Mouse (Mus musculus): ENCODE measurements around the gene Prkcb. TPM values are rescaled to one million over a fixed set of nuclear protein-coding genes. Genes with fewer than 3 reads are reported as not detected.

Gene Prkcb
- total RNA-seq, 2 experiments from 2014 or later: 2.3 to 3.6 TPM

- no peak for DNase-seq
- intact Hi-C loops (cut with DNase I): no loop called here
Measured at GRCm38 (mm10) chr7:122317485-122317884, 28.9 kb downstream of the Prkcb start.

GRCm38 (mm10) chr7:122319566-122319965 is 31.0 kb downstream of the Prkcb start:
- intact Hi-C loops (cut with DNase I): no loop called here
- DNase-seq: no peak

GRCm38 (mm10) chr7:122320843-122321544 is 32.4 kb downstream of the Prkcb start:
- DNase-seq: no peak
- intact Hi-C loops (cut with DNase I): no loop called here

GRCm38 (mm10) chr7:122322038-122322690 is 33.6 kb downstream of the Prkcb start:
- intact Hi-C loops (cut with DNase I): no loop called here
- DNase-seq: no peak

- no peak for DNase-seq
- intact Hi-C loops (cut with DNase I): no loop called here
Measured at GRCm38 (mm10) chr7:122327942-122328341, 39.4 kb downstream of the Prkcb start.

- intact Hi-C loops (cut with DNase I): no loop called here
- DNase-seq: no peak
Measured at GRCm38 (mm10) chr7:122328466-122328865, 39.9 kb downstream of the Prkcb start.

- intact Hi-C loops (cut with DNase I): no loop called here
- DNase-seq: peak in 1 of 2 experiments; percentile 5
Measured at GRCm38 (mm10) chr7:122329588-122329987, 41.0 kb downstream of the Prkcb start.

GRCm38 (mm10) chr7:122333686-122334085 is 45.1 kb downstream of the Prkcb start:
- intact Hi-C loops (cut with DNase I): no loop called here
- no peak for DNase-seq

GRCm38 (mm10) chr7:122337302-122337701 is 48.8 kb downstream of the Prkcb start:
- intact Hi-C loops (cut with DNase I): no loop called here
- no peak for DNase-seq

GRCm38 (mm10) chr7:122338055-122338454 is 49.5 kb downstream of the Prkcb start:
- no peak for DNase-seq

GRCm38 (mm10) chr7:122339476-122339875 is 50.9 kb downstream of the Prkcb start:
- intact Hi-C loops (cut with DNase I): no loop called here
- no peak for DNase-seq

More at GRCm38 (mm10) chr7:122338055-122338454, 49.5 kb downstream of the Prkcb start:
- intact Hi-C loops (cut with DNase I): no loop called here

GRCm38 (mm10) chr7:122341813-122342212 is 53.3 kb downstream of the Prkcb start:
- intact Hi-C loops (cut with DNase I): no loop called here
- no peak for DNase-seq

GRCm38 (mm10) chr7:122344656-122345055 is 56.1 kb downstream of the Prkcb start:
- intact Hi-C loops (cut with DNase I): no loop called here
- no peak for DNase-seq

- no peak for DNase-seq
- intact Hi-C loops (cut with DNase I): no loop called here
Measured at GRCm38 (mm10) chr7:122346251-122347242, 58.0 kb downstream of the Prkcb start.

- intact Hi-C loops (cut with DNase I): no loop called here
- no peak for DNase-seq
Measured at GRCm38 (mm10) chr7:122347433-122347832, 58.9 kb downstream of the Prkcb start.

- intact Hi-C loops (cut with DNase I): loop anchor here (2.0 kb wide), 1 partner anchor 59 kb away; no protein-coding TSS in a partner anchor
- DNase-seq: no peak
Measured at GRCm38 (mm10) chr7:122349961-122350360, 61.4 kb downstream of the Prkcb start.

GRCm38 (mm10) chr7:122350741-122351140 is 62.2 kb downstream of the Prkcb start:
- no peak for DNase-seq
- intact Hi-C loops (cut with DNase I): no loop called here

- intact Hi-C loops (cut with DNase I): no loop called here
- DNase-seq: no peak
Measured at GRCm38 (mm10) chr7:122351816-122352215, 63.3 kb downstream of the Prkcb start.

- peak; percentile 9 to 14 for DNase-seq
- intact Hi-C loops (cut with DNase I): no loop called here
Measured at GRCm38 (mm10) chr7:122352566-122353277, 64.2 kb downstream of the Prkcb start.

GRCm38 (mm10) chr7:122353329-122353728 is 64.8 kb downstream of the Prkcb start:
- no peak for DNase-seq
- intact Hi-C loops (cut with DNase I): no loop called here
